Mouse (Mus musculus): ENCODE measurements around the gene Stk10.

The Stk10 gene

GRCm38 (mm10) chr11:32627900-32628299 is 94.8 kb downstream of the Stk10 start:
- no peak for DNase-seq (ENCODE audit: low read depth, low spot score)

GRCm38 (mm10) chr11:32629713-32630211 is 96.7 kb downstream of the Stk10 start:
- no peak for DNase-seq (ENCODE audit: low read depth, low spot score)

GRCm38 (mm10) chr11:32632671-32633070 is 99.6 kb downstream of the Stk10 start:
- DNase-seq (ENCODE audit: low read depth, low spot score) = no peak

- no peak for DNase-seq (ENCODE audit: low read depth, low spot score)
Measured at GRCm38 (mm10) chr11:32633542-32633941, 100.4 kb downstream of the Stk10 start.

GRCm38 (mm10) chr11:32634143-32634542 is 101.0 kb downstream of the Stk10 start:
- no peak for DNase-seq (ENCODE audit: low read depth, low spot score)

- DNase-seq (ENCODE audit: low read depth, low spot score) = no peak
Measured at GRCm38 (mm10) chr11:32634842-32635241, 101.7 kb downstream of the Stk10 start.

- no peak for DNase-seq (ENCODE audit: low read depth, low spot score)
Measured at GRCm38 (mm10) chr11:32636275-32636674, 103.2 kb downstream of the Stk10 start.

GRCm38 (mm10) chr11:32638521-32639255 is 105.6 kb downstream of the Stk10 start:
- DNase-seq (ENCODE audit: low read depth, low spot score) = no peak

GRCm38 (mm10) chr11:32640617-32641016 is 107.5 kb downstream of the Stk10 start:
- DNase-seq (ENCODE audit: low read depth, low spot score) = no peak

GRCm38 (mm10) chr11:32642249-32642876 is 109.3 kb downstream of the Stk10 start, which contains the start of gene Fbxw11:
TSS of gene Fbxw11 (plus strand) at chr11:32642724.
- peak; percentile 90 for DNase-seq (ENCODE audit: low read depth, low spot score)

- DNase-seq (ENCODE audit: low read depth, low spot score) = no peak
Measured at GRCm38 (mm10) chr11:32642899-32643886, 110.1 kb downstream of the Stk10 start.

GRCm38 (mm10) chr11:32644010-32644409 is 110.9 kb downstream of the Stk10 start:
- no peak for DNase-seq (ENCODE audit: low read depth, low spot score)

- DNase-seq (ENCODE audit: low read depth, low spot score) = no peak
Measured at GRCm38 (mm10) chr11:32647265-32647664, 114.2 kb downstream of the Stk10 start.

GRCm38 (mm10) chr11:32650236-32650749 is 117.2 kb downstream of the Stk10 start:
- no peak for DNase-seq (ENCODE audit: low read depth, low spot score)

- no peak for DNase-seq (ENCODE audit: low read depth, low spot score)
Measured at GRCm38 (mm10) chr11:32650893-32651590, 117.9 kb downstream of the Stk10 start.

GRCm38 (mm10) chr11:32651723-32652122 is 118.6 kb downstream of the Stk10 start:
- no peak for DNase-seq (ENCODE audit: low read depth, low spot score)

- no peak for DNase-seq (ENCODE audit: low read depth, low spot score)
Measured at GRCm38 (mm10) chr11:32662082-32662656, 129.1 kb downstream of the Stk10 start.

GRCm38 (mm10) chr11:32665639-32666038 is 132.5 kb downstream of the Stk10 start:
- DNase-seq (ENCODE audit: low read depth, low spot score) = no peak

- no peak for DNase-seq (ENCODE audit: low read depth, low spot score)
Measured at GRCm38 (mm10) chr11:32666983-32667382, 133.9 kb downstream of the Stk10 start.

GRCm38 (mm10) chr11:32671480-32671879 is 138.4 kb downstream of the Stk10 start:
- DNase-seq (ENCODE audit: low read depth, low spot score) = no peak
